Mouse (Mus musculus) hindbrain, embryonic 14.5 days (tissue): ENCODE data around the gene Atp5d. TPM values are rescaled to one million over a fixed set of nuclear protein-coding genes. Genes with fewer than 3 reads are reported as not detected.

Experiments used
- ATAC-seq: fragments of 200-750 bp; cut with Nextera tagmentation; 2 replicates; pipeline ENCODE4 v1.8.0; 2017; ENCODE audit warnings: moderate number of reproducible peaks, mild to moderate bottlenecking, moderate TSS enrichment, moderate library complexity; ENCODE audit not compliant: low FRiP score
- DNase-seq: peaks from one replicate; pipeline ENCODE4 v3.0.0-alpha.2; 2015; ENCODE audit warnings: low spot score
- H3K27ac ChIP-seq: fragments of 300-500 bp; sonication (generic); 2 replicates; pipeline ENCODE4 v1.5.1; 2014; ENCODE audit warnings: mild to moderate bottlenecking, moderate library complexity
- H3K27me3 ChIP-seq: fragments of 300-500 bp; sonication (generic); 2 replicates; pipeline ENCODE4 v1.6.1; 2014; ENCODE audit warnings: mild to moderate bottlenecking, low read length, mixed read lengths; ENCODE audit not compliant: control insufficient read depth, insufficient read depth
- H3K36me3 ChIP-seq: fragments of 300-500 bp; sonication (generic); replicated peaks from 2 replicates; pipeline ENCODE4 v1.6.1; 2014; ENCODE audit not compliant: control insufficient read depth, insufficient read depth
- H3K4me1 ChIP-seq: fragments of 300-500 bp; sonication (generic); replicated peaks from 2 replicates; pipeline ENCODE4 v1.6.1; 2014; ENCODE audit warnings: antibody characterized with exemption, low read length, mixed read lengths; ENCODE audit not compliant: control insufficient read depth, insufficient read depth
- H3K4me2 ChIP-seq: fragments of 300-500 bp; sonication (generic); replicated peaks from 2 replicates; pipeline ENCODE4 v1.6.1; 2014; ENCODE audit warnings: mild to moderate bottlenecking, moderate library complexity
- H3K4me3 ChIP-seq: fragments of 300-500 bp; sonication (generic); replicated peaks from 2 replicates; pipeline ENCODE4 v1.5.1; 2014; ENCODE audit warnings: mild to moderate bottlenecking, low read length
- H3K9ac ChIP-seq: fragments of 300-500 bp; sonication (generic); 2 replicates; pipeline ENCODE4 v1.6.1; 2014
- H3K9me3 ChIP-seq: fragments of 300-500 bp; sonication (generic); 2 replicates; pipeline ENCODE4 v1.6.1; 2016; ENCODE audit warnings: low read length; ENCODE audit not compliant: control insufficient read depth
- WGBS: fragments of 180-500 bp; shearing (Covaris S2); extraction: QIAGEN DNeasy Blood & Tissue Kit; methylation state at CpG from one replicate; pipeline ENCODE4 v1.1.7; 2014; 5-methylcytosine and 5-hydroxymethylcytosine counted together
- polyA plus RNA-seq: library from polyadenylated mRNA; unstranded; fragments of >200 nt; fragmentation: Nextera tagmentation; extraction: Ambion mirVana; gene quantifications from 2 replicates; pipeline ENCODE4 v1.2.1, GENCODE M21; 2014

Atp5d gene
- polyA plus RNA-seq, 1 experiment from 2014 or later: 505 TPM

- Histone ChIP-seq H3K27me3 (no peaks in the 10 kb centered on the region), H3K4me2 (peak overlapping the region; percentile 96), H3K4me3 (peak overlapping the region; percentile 78), H3K27ac (peak overlapping the region; percentile 98), H3K36me3 (peaks cover 56% of the 10 kb centered on the region), H3K9ac (peak overlapping the region; percentile 93), H3K4me1 (peaks cover 38% of the 10 kb centered on the region), H3K9me3 (no peaks in the 10 kb centered on the region)
- ATAC-seq (no peak), DNase-seq (no peak)
- 20% methylated on average over 42 of the region's 49 CpGs for WGBS
Measured at GRCm38 (mm10) chr10:80136179-80136951, 2.1 kb upstream of the Atp5d start.

- H3K4me2 ChIP-seq: peak overlapping the region; percentile 96
- H3K4me1 ChIP-seq: peaks cover 31% of the 10 kb centered on the region
- H3K9ac ChIP-seq: peak overlapping the region; percentile 93
- peaks cover 49% of the 10 kb centered on the region for H3K36me3 ChIP-seq
- H3K9me3 ChIP-seq: no peaks in the 10 kb centered on the region
- H3K27ac ChIP-seq: peak overlapping the region; percentile 98
- 3% methylated on average over 28 of the region's 29 CpGs for WGBS
- no peaks in the 10 kb centered on the region for H3K27me3 ChIP-seq
- DNase-seq (no peak), ATAC-seq (0 out of 2 replicates have a peak, but pooled peaks have one; percentile 1)
- H3K4me3 ChIP-seq: peak overlapping the region; percentile 78
Measured at GRCm38 (mm10) chr10:80136952-80137625, 1.3 kb upstream of the Atp5d start.

DNA sequence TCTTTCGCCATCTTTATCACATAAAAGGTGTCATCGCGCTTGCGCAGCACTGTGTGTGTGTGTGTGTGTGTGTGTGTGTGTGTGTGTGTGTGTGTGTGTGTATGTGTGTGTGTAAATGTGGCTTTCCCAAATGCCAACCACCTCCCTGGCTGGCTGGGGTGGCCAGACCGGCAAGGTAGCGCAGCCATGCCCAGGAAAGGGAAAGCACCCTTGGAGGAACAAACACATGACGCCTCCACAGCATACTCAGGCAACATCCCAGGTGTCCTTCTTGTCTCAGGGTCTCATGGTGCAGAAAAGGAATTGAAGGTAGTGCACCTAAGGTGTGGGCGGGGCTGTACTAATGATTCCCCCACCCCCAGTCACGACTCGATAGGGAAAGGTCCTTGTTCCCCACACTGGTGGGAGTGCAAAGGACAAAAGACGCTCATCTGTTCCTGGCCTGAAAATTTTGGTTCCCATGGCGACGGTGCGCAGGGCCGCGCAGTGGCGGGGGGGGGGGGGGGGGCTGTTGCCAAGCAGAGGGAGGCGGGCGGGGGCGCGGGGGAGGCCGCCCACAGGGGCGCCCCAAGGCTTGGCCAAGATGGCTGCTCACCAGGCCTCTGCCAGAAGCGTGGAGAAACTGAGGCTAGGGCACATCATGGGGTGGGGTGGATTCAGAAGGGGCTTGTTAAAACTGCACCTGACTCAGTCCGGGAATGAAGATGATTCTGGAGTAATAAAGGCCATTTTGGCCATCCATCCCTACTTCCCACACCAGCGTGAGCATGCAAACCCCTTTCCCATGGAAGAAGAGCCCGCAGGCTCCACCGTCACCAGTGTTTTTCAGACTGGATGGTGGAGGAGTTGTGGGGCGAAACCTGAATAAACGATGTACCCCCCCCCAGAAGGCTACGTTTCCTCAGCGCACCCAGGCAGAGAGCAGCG, 543 bp upstream of the Atp5d start:
- Histone ChIP-seq H3K9ac (peak overlapping the region; percentile 93), H3K9me3 (no peaks in the 10 kb centered on the region), H3K36me3 (peaks cover 41% of the 10 kb centered on the region), H3K4me1 (peaks cover 34% of the 10 kb centered on the region), H3K27ac (peak overlapping the region; percentile 98), H3K4me3 (peak overlapping the region; percentile 78), H3K27me3 (no peaks in the 10 kb centered on the region), H3K4me2 (peak overlapping the region; percentile 96)
- no peak for DNase-seq
- 4% methylated on average over 26 of the region's 33 CpGs for WGBS
- no peak for ATAC-seq

DNA sequence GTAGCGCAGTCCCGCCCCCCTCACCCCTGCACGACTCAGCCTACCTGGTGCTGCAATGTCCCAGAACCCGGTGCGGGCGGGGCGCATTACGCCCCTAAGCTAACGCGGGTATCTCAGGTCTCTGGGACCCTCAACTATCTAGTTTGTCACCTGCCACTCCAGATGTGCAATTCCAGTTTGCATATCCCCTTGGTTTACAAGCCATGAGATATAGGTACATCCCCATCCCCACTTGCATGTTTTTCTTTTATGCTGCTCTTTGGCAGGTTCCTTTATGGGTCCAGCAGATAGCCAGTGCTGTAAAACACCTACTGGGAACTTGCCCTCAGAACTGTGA, 975 bp downstream of the Atp5d start:
- H3K27me3 ChIP-seq: no peaks in the 10 kb centered on the region
- ATAC-seq: peak; percentile 7; the same call in 1 of the 2 replicates
- peaks cover 37% of the 10 kb centered on the region for H3K36me3 ChIP-seq
- peak overlapping the region; percentile 98 for H3K27ac ChIP-seq
- 2% methylated on average over 7 of the region's 10 CpGs for WGBS
- peak overlapping the region; percentile 96 for H3K4me2 ChIP-seq
- H3K4me1 ChIP-seq: peaks cover 38% of the 10 kb centered on the region
- no peaks in the 10 kb centered on the region for H3K9me3 ChIP-seq
- no peak for DNase-seq
- H3K9ac ChIP-seq: peak overlapping the region; percentile 93
- H3K4me3 ChIP-seq: peak overlapping the region; percentile 78

DNA sequence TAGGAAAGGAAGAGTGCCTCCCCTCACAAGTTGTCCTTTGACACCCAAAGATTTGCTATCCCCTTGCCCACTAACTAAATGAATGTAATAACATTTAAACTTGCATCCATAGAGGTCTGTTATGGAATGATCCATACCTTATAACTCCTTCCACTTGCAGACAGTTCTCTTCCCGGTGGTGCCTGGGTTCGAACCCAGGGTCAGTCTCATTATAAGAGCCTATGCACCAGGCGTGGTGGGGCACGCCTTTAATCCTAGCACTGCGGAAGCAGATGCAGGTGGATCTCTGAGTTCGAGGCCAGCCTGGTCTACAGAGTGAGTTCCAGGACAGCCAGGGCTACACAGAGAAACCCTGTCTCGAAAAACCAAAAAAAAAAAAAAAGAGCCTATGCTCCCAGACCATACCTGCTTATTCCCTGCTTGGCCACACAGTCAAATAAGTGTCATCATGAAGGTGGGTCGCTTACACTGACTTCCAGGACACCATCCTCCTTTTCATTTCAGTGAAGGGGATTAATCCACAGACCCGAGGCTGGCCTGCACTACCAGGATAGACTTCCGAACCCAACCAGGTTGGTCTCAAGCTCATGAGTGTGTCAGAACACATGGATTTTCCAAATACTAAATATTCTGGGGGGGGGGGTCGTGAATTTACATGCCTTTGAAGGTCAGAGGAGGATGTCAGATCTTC, 1.7 kb downstream of the Atp5d start:
- H3K36me3 ChIP-seq: peaks cover 37% of the 10 kb centered on the region
- peak overlapping the region; percentile 93; the same call in 1 of the 2 replicates for H3K9ac ChIP-seq
- DNase-seq: no peak
- no peaks in the 10 kb centered on the region for H3K9me3 ChIP-seq
- peak overlapping the region; percentile 98; the same call in 1 of the 2 replicates for H3K27ac ChIP-seq
- H3K4me3 ChIP-seq: no peak overlapping the region
- peak overlapping the region; percentile 96; the same call in 1 of the 2 replicates for H3K4me2 ChIP-seq
- WGBS: 78% methylated on average over 11 of the region's 11 CpGs
- H3K4me1 ChIP-seq: peaks cover 38% of the 10 kb centered on the region
- no peaks in the 10 kb centered on the region for H3K27me3 ChIP-seq
- no peak for ATAC-seq

DNA sequence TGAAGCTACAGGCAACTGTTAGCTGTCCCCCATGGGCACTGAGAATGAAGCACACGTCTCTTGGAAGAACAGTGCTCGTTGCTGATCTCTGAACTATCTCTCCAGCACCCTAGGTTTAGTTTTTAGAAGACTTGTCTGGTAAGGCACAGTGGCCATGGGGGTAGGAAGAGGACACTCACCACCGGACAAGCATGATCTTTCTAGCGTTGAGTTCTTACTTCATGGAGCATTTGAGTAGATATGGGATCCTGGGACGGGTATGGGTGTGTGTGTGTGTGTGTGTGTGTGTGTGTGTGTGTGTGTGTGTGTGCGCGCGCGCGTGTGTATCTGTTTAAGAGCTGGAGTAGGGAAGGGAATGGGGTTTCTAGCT, 2.2 kb downstream of the Atp5d start, which contains the start of gene Cbarp:
Gene Cbarp (minus strand): TSS at position 170 of the 370 bp plus-strand sequence.
- H3K9ac ChIP-seq: peak within 1 kb of the TSS; percentile 93
- DNase-seq: no peak
- no peaks in the 10 kb centered on the region for H3K27me3 ChIP-seq
- 64% methylated on average over 10 of the region's 10 CpGs for WGBS
- peaks cover 38% of the 10 kb centered on the region for H3K4me1 ChIP-seq
- no peak for ATAC-seq
- H3K4me2 ChIP-seq: peak within 1 kb of the TSS; percentile 97
- no peaks in the 10 kb centered on the region for H3K9me3 ChIP-seq
- peak within 1 kb of the TSS; percentile 80 for H3K4me3 ChIP-seq
- H3K27ac ChIP-seq: peak within 1 kb of the TSS; percentile 98
- H3K36me3 ChIP-seq: peaks cover 37% of the 10 kb centered on the region

- ATAC-seq: peak; percentile 72
- WGBS: under 1% methylated on average over 29 of the region's 29 CpGs
- peaks cover 36% of the 10 kb centered on the region for H3K4me1 ChIP-seq
Measured at GRCm38 (mm10) chr10:80141243-80141642, 2.8 kb downstream of the Atp5d start.

GRCm38 (mm10) chr10:80141786-80142529, 3.5 kb downstream of the Atp5d start:
- Histone ChIP-seq H3K9me3 (no peaks in the 10 kb centered on the region), H3K4me3 (peak overlapping the region; percentile 80), H3K27ac (peak overlapping the region; percentile 86), H3K9ac (peak overlapping the region; percentile 93), H3K4me2 (peak overlapping the region; percentile 97), H3K4me1 (peaks cover 28% of the 10 kb centered on the region), H3K27me3 (no peaks in the 10 kb centered on the region), H3K36me3 (peaks cover 32% of the 10 kb centered on the region)
- DNase-seq (peak; percentile 99), ATAC-seq (peak; percentile 86)
- under 1% methylated on average over 42 of the region's 43 CpGs for WGBS

More at GRCm38 (mm10) chr10:80141243-80141642, 2.8 kb downstream of the Atp5d start:
- peak overlapping the region; percentile 97 for H3K4me2 ChIP-seq
- peak overlapping the region; percentile 26 for H3K9ac ChIP-seq
- H3K36me3 ChIP-seq: peaks cover 37% of the 10 kb centered on the region
- no peaks in the 10 kb centered on the region for H3K27me3 ChIP-seq
- H3K9me3 ChIP-seq: no peaks in the 10 kb centered on the region
- peak; percentile 90 for DNase-seq
- peak overlapping the region; percentile 80 for H3K4me3 ChIP-seq
- peak overlapping the region; percentile 86 for H3K27ac ChIP-seq
